Mouse (Mus musculus) left cerebral cortex, postnatal 10 days (tissue): Measurements from ENCODE around the gene Gm21887. TPM values are rescaled to one million over a fixed set of nuclear protein-coding genes. Genes with fewer than 3 reads are reported as not detected.
"Not testable (repeated sequence)": the region's sequence is repeated elsewhere in the genome, so short reads cannot be mapped to it uniquely, and the experiment has no call there.

Source experiments
- DNase-seq, 2 experiments: peaks; one replicate each; pipeline ENCODE4 v3.0.0; 2021 to 2022; ENCODE audit warnings: low spot score in 2 of 2, mixed read lengths in 1 of 2; ENCODE audit errors: extremely low spot score in 1 of 2
- intact Hi-C: fragments of 180-260 bp; cut with DNase I; formaldehyde crosslinking; loops from one replicate; pipeline ENCODE4 v1.15.1; 2025
- total RNA-seq, 2 experiments: library from RNA; stranded (reverse); gene quantifications; 2 replicates each; pipeline ENCODE4 v1.2.3; 2021

Gm21887 gene
- total RNA-seq, 2 experiments from 2014 or later = 164 to 223 TPM

DNA sequence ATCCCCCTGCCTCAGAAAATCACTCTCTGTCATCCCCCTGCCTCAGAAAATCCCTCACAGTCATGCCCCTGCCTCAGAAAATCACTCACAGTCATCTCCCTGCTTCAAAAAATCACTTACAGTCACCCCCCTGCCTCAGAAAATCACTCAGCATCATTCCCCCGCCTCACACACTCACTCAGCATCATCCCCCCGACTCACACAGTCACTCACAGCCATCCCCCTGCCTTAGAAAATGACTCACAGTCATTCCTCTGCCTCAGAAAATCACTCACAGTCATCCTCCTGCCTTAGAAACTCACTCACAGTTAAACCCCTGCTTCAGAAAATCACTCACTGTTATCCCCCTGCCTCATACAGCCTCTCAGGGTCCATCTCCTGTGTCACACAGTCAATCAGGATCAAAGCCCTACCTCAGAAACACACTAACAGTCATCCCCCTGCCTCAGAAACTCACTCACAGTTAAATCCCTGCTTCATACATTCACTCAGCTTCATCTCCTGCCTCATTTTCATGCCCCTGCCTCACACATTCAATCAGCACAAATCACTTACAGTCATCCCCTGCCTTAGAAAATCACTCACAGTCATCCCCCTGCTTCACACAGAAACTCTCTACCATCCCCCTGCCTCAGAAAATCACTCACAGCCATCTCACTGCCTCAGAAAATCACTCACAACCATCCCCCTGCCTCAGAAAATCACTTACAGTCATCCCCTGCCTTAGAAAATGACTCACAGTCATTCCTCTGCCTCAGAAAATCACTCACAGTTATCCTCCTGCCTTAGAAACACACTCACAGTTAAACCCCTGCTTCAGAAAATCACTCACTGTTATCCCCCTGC, 14.4 kb upstream of the Gm21887 start:
- intact Hi-C loops = not testable (repeated sequence)
- peak; percentile 24 to 36 for DNase-seq

DNA sequence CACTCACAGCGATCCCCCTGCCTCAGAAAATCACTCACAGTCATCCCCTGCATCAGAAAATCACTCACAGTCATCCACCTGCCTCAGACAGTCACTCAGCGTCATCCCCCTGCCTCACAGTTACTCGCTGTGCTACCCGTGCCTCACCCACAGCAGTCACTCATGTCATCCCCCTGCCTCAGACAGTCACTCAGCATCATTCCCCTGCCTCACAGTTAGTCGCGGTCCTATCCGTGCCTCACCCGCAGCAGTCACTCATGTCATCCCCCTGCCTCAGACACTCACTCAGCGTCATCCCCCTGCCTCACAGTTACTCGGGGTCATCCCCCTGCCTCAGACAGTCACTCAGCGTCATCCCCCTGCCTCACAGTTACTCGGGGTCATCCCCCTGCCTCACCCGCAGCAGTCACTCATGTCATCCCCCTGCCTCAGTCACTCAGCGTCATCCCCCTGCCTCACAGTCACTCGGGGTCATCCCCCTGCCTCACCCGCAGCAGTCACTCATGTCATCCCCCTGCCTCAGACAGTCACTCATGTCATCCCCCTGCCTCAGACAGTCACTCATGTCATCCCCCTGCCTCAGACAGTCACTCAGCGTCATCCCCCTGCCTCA, 13.4 kb upstream of the Gm21887 start:
- peak in 1 of 2 experiments; percentile 57 for DNase-seq
- intact Hi-C loops = not testable (repeated sequence)

DNA sequence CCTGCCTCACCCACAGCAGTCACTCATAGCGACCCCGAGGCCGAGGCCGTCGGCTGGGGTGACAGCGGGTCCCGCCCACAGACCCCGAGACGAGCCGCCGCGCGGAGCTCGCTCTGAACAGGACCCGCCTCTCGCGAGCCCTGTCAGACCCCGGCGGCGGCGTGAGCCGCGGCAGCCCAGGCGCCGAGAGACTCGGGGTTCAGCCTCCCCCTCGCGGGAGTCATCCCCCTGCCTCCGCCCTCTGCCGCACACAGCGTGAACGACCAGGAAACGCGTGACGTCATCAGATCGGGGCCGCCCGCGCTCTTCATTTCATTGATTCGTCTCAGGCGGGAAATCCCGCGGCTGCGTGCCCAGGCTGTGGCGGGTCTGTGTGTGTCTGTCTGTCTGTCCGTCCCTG, 12.5 kb upstream of the Gm21887 start:
- intact Hi-C loops = not testable (repeated sequence)
- DNase-seq = peak; percentile 93 to 97

DNA sequence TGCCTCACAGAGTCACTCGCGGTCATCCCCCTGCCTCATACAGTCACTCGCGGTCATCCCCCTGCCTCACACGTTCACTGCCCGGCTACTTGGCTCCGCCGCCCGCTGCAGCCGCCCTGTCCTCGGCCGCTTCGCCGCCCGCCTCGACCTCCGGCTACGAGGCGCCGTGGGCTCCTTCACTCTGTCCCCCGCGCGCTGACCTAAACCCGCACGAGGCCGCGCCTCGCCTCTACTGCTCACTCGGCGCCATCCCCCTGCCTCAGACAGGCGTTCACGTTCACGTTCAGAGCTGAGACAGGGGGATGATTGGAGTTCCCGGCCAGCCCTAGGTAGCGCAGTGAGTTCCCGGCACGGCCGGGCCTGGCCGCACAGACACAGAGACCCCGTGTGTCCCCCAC, 12.0 kb upstream of the Gm21887 start:
- peak in 1 of 2 experiments; percentile 90 for DNase-seq
- intact Hi-C loops = not testable (repeated sequence)

DNA sequence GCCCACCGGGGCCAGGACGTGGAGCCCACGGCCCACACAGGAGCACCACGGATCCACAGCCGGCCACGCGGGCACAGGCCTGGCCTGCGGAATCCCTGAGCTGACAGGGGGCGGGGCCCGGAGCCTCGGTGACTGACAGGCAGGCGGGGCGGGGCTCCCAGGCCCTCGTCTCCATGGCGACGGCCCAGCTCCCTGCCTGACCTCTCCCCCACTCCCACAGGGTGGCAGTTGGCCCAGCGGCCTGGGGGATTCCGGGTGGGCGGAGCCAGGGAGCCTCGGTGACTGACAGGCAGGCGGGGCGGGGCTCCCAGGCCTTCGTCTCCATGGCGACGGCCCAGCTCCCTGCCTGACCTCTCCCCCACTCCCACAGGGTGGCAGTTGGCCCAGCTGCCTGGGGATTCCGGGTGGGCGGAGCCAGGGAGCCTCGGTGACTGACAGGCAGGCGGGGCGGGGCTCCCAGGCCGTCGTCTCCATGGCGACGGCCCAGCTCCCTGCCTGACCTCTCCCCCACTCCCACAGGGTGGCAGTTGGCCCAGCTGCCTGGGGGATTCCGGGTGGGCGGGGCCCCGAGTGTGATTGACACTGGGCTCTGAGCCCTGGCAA, 11.5 kb upstream of the Gm21887 start:
- DNase-seq = peak; percentile 100
- intact Hi-C loops = not testable (repeated sequence)

DNA sequence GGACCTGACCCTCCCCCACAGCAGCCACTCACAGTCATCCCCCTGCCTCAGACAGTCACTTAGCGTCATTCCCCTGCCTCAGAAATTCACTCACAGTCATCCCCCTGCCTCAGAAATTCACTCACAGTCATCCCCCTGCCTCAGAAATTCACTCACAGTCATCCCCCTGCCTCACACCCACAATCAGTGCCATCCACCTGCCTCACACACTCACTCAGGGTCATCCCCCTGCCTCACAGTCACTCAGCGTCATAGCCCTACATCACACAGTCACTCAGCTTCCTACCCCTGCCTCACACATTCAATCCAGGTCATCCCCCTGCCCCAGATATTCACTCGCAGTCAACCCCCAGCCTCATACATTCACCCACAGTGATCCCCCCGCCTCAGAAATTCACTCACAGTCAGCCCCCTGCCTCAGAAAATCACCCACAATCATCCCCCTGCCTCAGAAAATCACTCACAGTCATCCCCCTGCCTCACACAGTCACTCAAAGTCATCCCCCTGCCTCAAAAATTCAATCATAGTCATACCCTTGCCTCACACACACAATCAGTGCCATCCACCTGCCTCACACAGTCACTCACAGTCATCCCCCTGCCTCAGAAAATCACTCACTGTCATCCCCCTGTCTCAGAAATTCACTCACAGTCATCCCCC, 10.8 kb upstream of the Gm21887 start:
- intact Hi-C loops = loop anchor here (1.0 kb wide), 1 partner anchor 7 kb away; no protein-coding TSS in a partner anchor
- DNase-seq = not testable (repeated sequence)

DNA sequence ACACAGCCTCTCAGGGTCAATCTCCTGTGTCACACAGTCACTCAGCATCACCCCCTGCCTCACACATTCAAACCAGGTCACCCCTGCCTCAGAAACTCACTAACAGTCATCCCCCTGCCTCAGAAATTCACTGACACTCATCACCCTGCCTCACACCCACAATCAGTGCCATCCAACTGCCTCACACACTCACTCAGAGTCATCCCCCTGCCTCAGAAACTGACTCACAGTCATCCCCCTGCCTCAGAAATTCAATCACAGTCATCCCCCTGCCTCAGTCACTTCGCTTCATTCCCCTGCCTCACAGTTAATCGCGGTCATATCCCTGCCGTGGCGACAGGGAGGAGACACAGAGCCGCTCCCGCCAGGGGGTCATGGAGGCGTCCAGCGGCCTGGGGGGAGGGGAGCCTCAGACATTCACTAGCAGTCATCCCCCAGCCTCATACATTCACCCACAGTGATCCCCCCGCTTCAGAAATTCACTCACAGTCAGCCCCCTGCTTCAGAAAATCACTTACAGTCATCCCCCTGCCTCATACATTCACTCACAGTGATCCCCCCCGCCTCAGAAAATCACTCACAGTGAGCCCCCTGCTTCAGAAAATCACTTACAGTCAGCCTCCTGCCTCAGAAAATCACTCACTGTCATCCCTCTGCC, 10.1 kb upstream of the Gm21887 start:
- DNase-seq = peak in 1 of 2 experiments; percentile 61
- intact Hi-C loops = loop anchor here (1.0 kb wide), 1 partner anchor 8 kb away; no protein-coding TSS in a partner anchor

DNA sequence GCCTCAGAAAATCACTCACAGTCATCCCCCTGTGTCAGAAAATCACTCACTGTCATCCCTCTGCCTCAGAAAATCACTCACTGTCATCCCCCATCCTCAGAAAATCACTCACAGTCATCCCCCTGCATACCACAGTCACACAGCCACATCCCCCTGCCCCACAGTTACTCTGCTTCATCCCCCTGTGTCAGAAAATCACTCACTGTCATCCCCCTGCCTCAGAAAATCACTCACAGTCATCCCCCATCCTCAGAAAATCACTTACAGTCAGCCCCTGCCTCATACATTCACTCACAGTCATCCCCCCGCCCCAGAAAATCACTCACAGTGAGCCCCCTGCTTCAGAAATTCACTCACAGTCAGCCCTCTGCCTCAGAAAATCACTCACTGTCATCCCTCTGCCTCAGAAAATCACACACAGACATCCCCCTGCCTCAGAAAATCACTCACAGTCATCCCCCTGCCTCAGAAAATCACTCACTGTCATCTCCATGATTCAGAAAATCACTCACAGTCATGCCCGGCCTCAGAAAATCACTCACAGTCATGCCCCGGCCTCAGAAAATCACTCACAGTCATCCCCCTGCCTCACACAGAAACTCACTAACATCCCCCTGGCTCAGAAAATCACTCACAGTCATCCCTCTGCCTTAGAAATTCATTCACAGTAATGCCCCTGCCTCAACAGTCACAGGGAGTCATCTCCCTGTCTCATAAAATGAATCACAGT, 9.4 kb upstream of the Gm21887 start:
- intact Hi-C loops = loop anchor here (1.0 kb wide), 1 partner anchor 9 kb away; no protein-coding TSS in a partner anchor
- DNase-seq = not testable (repeated sequence)

DNA sequence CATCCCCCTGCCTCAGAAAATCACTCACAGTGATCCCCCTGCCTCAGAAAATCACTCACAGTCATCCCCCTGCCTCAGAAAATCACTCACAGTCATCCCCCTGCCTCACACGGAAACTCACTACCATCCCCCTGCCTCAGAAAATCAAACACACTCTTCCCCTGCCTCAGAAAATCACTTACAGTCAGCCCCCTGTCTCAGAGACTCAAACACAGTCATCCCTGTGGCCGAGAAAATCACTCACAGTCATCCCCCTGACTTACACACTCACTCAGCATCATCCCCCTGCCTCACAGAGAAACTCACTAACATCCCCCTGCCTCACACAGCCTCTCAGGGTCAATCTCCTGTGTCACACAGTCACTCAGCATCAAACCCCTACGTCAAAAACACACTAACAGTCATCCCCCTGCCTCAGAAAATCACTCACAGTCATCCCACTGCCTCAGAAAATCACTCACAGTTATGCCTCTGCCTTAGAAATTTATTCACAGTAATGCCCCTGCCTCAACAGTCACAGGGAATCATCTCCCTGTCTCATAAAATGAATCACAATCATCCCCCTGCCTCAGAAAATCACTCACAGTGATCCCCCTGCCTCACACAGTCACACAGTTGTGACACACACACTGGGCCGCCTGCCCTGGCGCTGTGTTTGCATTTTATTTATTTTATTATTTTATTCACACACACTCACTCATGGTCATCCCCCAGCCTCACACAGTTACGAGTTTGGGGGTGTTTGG, 8.6 kb upstream of the Gm21887 start:
- DNase-seq = peak in 1 of 2 experiments; percentile 21
- intact Hi-C loops = not testable (repeated sequence)

DNA sequence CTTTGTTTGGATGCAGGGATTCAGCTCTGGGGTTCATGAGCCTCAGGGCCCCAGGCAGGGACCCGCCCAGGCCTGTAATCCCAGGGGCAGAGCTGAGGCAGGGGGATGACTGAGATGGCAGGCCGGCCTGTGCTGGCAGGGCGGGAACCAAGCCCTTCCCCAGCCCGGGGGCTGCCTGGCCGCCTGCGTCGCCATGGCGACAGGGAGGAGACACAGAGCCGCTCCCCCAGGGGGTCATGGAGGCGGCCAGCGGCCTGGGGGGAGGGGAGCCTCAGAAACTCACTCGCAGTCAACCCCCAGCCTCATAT, 8.1 kb upstream of the Gm21887 start:
- intact Hi-C loops, DNase-seq: not testable (repeated sequence)

DNA sequence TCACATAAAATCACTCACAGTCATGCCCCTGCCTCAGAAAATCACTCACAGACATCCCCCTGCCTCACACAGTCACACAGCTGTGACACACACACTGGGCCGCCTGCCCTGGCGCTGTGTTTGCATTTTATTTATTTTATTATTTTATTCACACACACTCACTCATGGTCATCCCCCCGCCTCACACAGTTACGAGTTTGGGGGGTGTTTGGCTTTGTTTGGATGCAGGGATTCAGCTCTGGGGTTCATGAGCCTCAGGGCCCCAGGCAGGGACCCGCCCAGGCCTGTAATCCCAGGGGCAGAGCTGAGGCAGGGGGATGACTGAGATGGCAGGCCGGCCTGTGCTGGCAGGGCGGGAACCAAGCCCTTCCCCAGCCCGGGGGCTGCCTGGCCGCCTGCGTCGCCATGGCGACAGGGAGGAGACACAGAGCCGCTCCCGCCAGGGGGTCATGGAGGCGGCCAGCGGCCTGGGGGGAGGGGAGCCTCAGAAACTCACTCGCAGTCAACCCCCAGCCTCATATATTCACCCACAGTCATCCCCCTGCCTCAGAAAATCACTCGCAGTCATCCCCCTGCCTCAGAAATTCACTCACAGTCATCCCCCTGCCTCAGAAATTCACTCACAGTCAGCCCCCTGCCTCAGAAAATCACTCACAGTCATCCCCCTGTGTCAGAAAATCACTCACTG, 6.8 kb upstream of the Gm21887 start:
- intact Hi-C loops = not testable (repeated sequence)
- DNase-seq = peak in 1 of 2 experiments; percentile 29

DNA sequence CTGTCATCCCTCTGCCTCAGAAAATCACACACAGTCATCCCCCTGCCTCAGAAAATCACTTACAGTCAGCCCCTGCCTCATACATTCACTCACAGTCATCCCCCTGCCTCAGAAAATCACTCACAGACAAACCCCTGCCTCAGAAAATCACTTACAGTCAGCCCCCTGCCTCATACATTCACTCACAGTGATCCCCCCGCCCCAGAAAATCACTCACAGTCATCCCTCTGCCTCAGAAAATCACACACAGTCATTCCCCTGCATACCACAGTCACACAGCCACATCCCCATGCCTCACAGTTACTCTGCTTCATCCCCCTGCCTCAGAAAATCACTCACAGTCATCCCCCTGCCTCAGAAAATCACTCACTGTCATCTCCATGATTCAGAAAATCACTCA, 5.9 kb upstream of the Gm21887 start:
- DNase-seq, intact Hi-C loops: not testable (repeated sequence)

DNA sequence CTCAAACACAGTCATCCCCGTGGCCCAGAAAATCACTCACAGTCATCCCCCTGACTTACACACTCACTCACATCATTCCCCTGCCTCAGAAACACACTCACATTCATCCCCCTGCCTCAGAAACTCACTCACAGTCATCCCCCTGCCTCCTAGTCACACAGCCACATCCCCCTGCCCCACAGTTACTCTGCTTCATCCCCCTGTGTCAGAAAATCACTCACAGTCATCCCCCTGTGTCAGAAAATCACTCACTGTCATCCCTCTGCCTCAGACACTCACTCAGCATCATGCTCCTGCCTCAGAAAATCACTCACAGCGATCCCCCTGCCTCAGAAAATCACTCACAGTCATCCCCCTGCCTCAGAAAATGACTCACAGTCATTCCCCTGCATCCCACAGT, 5.2 kb upstream of the Gm21887 start:
- DNase-seq = peak in 1 of 2 experiments; percentile 27
- intact Hi-C loops = not testable (repeated sequence)

DNA sequence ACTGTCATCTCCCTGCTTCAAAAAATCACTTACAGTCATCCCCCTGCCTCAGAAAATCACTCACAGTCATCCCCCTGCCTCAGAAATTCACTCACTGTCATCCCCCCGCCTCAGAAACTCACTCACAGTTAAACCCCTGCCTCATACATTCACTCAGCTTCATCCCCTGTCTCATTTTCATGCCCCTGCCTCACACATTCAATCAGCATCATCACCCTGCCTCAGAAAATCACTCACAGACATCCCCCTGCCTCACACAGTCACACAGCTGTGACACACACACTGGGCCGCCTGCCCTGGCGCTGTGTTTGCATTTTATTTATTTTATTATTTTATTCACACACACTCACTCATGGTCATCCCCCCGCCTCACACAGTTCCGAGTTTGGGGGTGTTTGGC, 4.7 kb upstream of the Gm21887 start:
- DNase-seq = peak in 1 of 2 experiments; percentile 25
- intact Hi-C loops = not testable (repeated sequence)

DNA sequence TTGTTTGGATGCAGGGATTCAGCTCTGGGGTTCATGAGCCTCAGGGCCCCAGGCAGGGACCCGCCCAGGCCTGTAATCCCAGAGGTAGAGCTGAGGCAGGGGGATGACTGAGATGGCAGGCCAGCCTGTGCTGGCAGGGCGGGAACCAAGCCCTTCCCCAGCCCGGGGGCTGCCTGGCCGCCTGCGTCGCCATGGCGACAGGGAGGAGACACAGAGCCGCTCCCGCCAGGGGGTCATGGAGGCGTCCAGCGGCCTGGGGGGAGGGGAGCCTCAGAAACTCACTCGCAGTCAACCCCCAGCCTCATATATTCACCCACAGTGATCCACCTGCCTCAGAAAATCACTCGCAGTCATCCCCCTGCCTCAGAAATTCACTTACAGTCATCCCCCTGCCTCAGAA, 4.3 kb upstream of the Gm21887 start:
- intact Hi-C loops = not testable (repeated sequence)
- peak in 1 of 2 experiments; percentile 74 for DNase-seq

DNA sequence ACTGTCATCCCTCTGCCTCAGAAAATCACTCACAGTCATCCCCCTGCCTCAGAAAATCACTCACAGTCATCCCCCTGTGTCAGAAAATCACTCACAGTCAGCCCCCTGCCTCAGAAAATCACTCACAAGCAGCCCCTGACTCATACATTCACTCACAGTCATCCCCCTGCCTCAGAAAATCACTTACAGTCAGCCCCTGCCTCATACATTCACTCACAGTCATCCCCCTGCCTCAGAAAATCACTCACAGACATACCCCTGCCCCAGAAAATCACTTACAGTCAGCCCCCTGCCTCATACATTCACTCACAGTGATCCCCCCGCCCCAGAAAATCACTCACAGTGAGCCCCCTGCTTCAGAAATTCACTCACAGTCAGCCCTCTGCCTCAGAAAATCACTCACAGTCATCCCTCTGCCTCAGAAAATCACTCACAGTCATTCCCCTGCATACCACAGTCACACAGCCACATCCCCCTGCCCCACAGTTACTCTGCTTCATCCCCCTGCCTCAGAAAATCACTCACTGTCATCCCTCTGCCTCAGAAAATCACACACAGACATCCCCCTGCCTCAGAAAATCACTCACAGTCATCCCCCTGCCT, 3.7 kb upstream of the Gm21887 start:
- DNase-seq, intact Hi-C loops: not testable (repeated sequence)
